Mouse (Mus musculus) Patski (cell line): ENCODE data around the gene Cdc42bpa. TPM values are rescaled to one million over a fixed set of nuclear protein-coding genes. Genes with fewer than 3 reads are reported as not detected.

Source experiments
- ATAC-seq: fragments of 100-300 bp; one replicate; pipeline ENCODE4 v1.8.0; 2021
- CTCF ChIA-PET: fragments of 350-600 bp; sonication (Branson Sonifier 250); formaldehyde crosslinking; loops from one replicate; lab custom pipeline; 2022; ENCODE audit warnings: inconsistent platforms; lab: Charles Lee
- POLR2A ChIA-PET: fragments of 350-600 bp; sonication (Branson Sonifier 250); formaldehyde crosslinking; loops from one replicate; lab custom pipeline; 2022; ENCODE audit warnings: antibody characterized with exemption, inconsistent platforms; lab: Charles Lee
- DNase-seq: peaks from one replicate; pipeline ENCODE4 v3.0.0-alpha.2; 2011; ENCODE audit warnings: low read depth, low spot score
- H3K27me3 ChIP-seq: fragments of 371-371 bp; one replicate; pipeline ENCODE4 v1.5.1; 2021
- CTCF ChIP-seq: fragments of 100-300 bp; IDR thresholded peaks from one replicate; pipeline ENCODE4 v1.5.1; 2021
- in situ Hi-C: fragments of 300-500 bp; cut with MboI; formaldehyde crosslinking; loops from 3 replicates; pipeline ENCODE4 v1.11.1; 2018; ENCODE audit warnings: low pct_unique_long_range_greater_than_20kb, mixed read lengths
- polyA plus RNA-seq: library from polyadenylated mRNA; unstranded; gene quantifications from one replicate; pipeline ENCODE4 v1.2.3, GENCODE M21; 2021

Cdc42bpa gene
- polyA plus RNA-seq, 1 experiment from 2014 or later = 35.1 TPM

- ATAC-seq = no peak
- peaks cover 5% of the 10 kb centered on the region for H3K27me3 ChIP-seq
- ChIA-PET CTCF (no interaction called here), POLR2A (no interaction called here)
- no peak for TF ChIP-seq CTCF
- in situ Hi-C loops = no loop called here
- DNase-seq = no peak
These were observed 224.5 kb downstream of the Cdc42bpa start for GRCm38 (mm10) chr1:180184768-180185167.

- in situ Hi-C loops = no loop called here
- H3K27me3 ChIP-seq = peaks cover 5% of the 10 kb centered on the region
- ChIA-PET POLR2A (no interaction called here), CTCF (interaction anchor here (1.1 kb wide), 1 partner anchor 29 kb away, joined by 3 read pairs; no protein-coding TSS in a partner anchor)
- no peak for DNase-seq
- no peak for TF ChIP-seq CTCF
- no peak for ATAC-seq
These were observed 225.6 kb downstream of the Cdc42bpa start for GRCm38 (mm10) chr1:180185877-180186276.

GRCm38 (mm10) chr1:180186371-180186770, 226.1 kb downstream of the Cdc42bpa start:
- TF ChIP-seq CTCF = no peak
- ATAC-seq (no peak), DNase-seq (no peak)
- in situ Hi-C loops = no loop called here
- H3K27me3 ChIP-seq = peaks cover 5% of the 10 kb centered on the region
- ChIA-PET POLR2A (interaction anchor here (0.7 kb wide), 1 partner anchor 55 kb away, joined by 4 read pairs; no protein-coding TSS in a partner anchor), CTCF (interaction anchor here (1.1 kb wide), 1 partner anchor 29 kb away, joined by 3 read pairs; no protein-coding TSS in a partner anchor)

- no peak for TF ChIP-seq CTCF
- ATAC-seq (no peak), DNase-seq (no peak)
- in situ Hi-C loops = no loop called here
- CTCF ChIA-PET = no interaction called here
- peaks cover 5% of the 10 kb centered on the region for H3K27me3 ChIP-seq
- POLR2A ChIA-PET = no interaction called here
These were observed 228.7 kb downstream of the Cdc42bpa start for GRCm38 (mm10) chr1:180188951-180189350.

GRCm38 (mm10) chr1:180191112-180191511, 230.8 kb downstream of the Cdc42bpa start:
- DNase-seq = no peak
- POLR2A ChIA-PET = no interaction called here
- in situ Hi-C loops = no loop called here
- CTCF ChIA-PET = no interaction called here
- peaks cover 5% of the 10 kb centered on the region for H3K27me3 ChIP-seq
- no peak for ATAC-seq
- no peak for TF ChIP-seq CTCF

- TF ChIP-seq CTCF = no peak
- ChIA-PET CTCF (no interaction called here), POLR2A (no interaction called here)
- no peak for ATAC-seq
- DNase-seq = no peak
- H3K27me3 ChIP-seq = peaks cover 5% of the 10 kb centered on the region
- in situ Hi-C loops = no loop called here
These were observed 231.5 kb downstream of the Cdc42bpa start for GRCm38 (mm10) chr1:180191651-180192220.

- POLR2A ChIA-PET = no interaction called here
- DNase-seq (no peak), ATAC-seq (no peak)
- H3K27me3 ChIP-seq = peaks cover under 1% of the 10 kb centered on the region
- CTCF ChIA-PET = no interaction called here
- in situ Hi-C loops = no loop called here
- no peak for TF ChIP-seq CTCF
These were observed 232.6 kb downstream of the Cdc42bpa start for GRCm38 (mm10) chr1:180192866-180193265.

GRCm38 (mm10) chr1:180193391-180193935, 233.2 kb downstream of the Cdc42bpa start:
- ATAC-seq = no peak
- no peak for DNase-seq
- no peak for TF ChIP-seq CTCF
- in situ Hi-C loops = no loop called here
- no peaks in the 10 kb centered on the region for H3K27me3 ChIP-seq
- POLR2A ChIA-PET = no interaction called here
- CTCF ChIA-PET = no interaction called here

GRCm38 (mm10) chr1:180194048-180194447, 233.8 kb downstream of the Cdc42bpa start:
- ChIA-PET CTCF (no interaction called here), POLR2A (no interaction called here)
- no peak for TF ChIP-seq CTCF
- in situ Hi-C loops = no loop called here
- no peak for ATAC-seq
- no peaks in the 10 kb centered on the region for H3K27me3 ChIP-seq
- no peak for DNase-seq

- in situ Hi-C loops = no loop called here
- peak; percentile 31 for ATAC-seq
- CTCF ChIA-PET = no interaction called here
- no peak for DNase-seq
- POLR2A ChIA-PET = interaction anchor here (1.4 kb wide), 1 partner anchor 234 kb away, joined by 3 read pairs; no protein-coding TSS in a partner anchor
- TF ChIP-seq CTCF = no peak
- H3K27me3 ChIP-seq = no peaks in the 10 kb centered on the region
These were observed 234.7 kb downstream of the Cdc42bpa start for GRCm38 (mm10) chr1:180194781-180195471.
